Mouse (Mus musculus): ENCODE results near the gene Gm45785.

DNA sequence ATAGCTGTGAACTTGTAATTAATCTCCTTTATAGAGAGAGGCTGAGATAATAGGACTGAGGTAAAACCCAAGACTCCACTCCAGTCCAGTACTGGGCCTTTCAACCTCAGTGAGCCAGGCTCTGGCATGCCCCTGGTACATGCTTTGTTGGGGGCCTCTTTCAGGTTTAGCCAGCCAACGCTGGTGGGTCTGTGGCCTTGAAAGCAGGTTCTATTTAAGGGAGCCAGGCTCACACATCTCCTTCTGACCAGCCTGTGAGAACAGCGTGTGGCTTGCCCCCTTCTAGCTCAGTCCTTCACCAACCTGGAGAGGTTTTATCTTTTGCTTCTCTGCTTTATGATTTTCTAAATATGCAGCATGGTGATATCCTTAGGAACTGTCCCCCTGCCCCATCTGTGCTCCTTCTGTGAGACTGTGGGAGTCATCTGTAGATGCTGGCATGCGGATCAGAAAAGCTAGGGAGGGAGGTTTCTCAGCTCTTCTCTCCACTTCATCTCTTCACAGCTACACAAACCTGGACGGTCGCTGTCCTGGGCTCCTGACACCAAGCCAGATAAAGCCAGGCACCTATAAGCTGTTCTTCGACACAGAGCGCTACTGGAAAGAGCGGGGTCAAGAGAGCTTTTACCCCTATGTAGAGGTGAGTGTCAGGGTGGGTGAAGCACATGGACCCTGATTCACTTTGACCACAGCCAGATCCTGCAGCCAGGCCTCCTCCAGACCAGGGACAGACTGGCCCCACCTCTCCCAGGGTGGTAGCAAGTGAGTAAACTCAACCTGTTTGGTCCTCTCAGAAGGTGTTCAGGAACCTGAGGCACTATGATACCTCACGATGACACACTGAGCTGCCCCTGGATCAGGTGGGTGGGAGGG is 19.7 kb downstream of the Gm45785 start:
- TF ChIP-seq CTCF (IDR thresholded peaks at IDR 0.05) = no peak
- no peak for TF ChIP-seq EP300 (IDR thresholded peaks at IDR 0.05; ENCODE audit: insufficient read depth, low read depth, low read length)
